Mouse (Mus musculus) megakaryocyte, embryonic 14.5 days (primary cell): ENCODE measurements around the gene Anxa10.

Experiments
- FLI1 ChIP-seq: IDR thresholded peaks from 2 replicates; pipeline ENCODE4 v1.6.1; 2012; ENCODE audit warnings: low read length, inconsistent platforms, mixed read lengths
- GATA1 ChIP-seq: IDR thresholded peaks from 3 replicates; pipeline ENCODE4 v1.6.1; 2012; ENCODE audit warnings: mixed read lengths, low read length, inconsistent platforms, borderline replicate concordance

GRCm38 (mm10) chr8:62123098-62123497 is at the start of gene Anxa10:
- TF ChIP-seq GATA1 (no peak), FLI1 (no peak)
